Mouse (Mus musculus): ENCODE data around the gene Pramef6. TPM values are rescaled to one million over a fixed set of nuclear protein-coding genes. Genes with fewer than 3 reads are reported as not detected.
"Not testable (repeated sequence)": the region's sequence is repeated elsewhere in the genome, so short reads cannot be mapped to it uniquely, and the experiment has no call there.

Gene Pramef6
- not detected in 2 replicates for polyA plus RNA-seq (2012; rRNA removed)

DNA sequence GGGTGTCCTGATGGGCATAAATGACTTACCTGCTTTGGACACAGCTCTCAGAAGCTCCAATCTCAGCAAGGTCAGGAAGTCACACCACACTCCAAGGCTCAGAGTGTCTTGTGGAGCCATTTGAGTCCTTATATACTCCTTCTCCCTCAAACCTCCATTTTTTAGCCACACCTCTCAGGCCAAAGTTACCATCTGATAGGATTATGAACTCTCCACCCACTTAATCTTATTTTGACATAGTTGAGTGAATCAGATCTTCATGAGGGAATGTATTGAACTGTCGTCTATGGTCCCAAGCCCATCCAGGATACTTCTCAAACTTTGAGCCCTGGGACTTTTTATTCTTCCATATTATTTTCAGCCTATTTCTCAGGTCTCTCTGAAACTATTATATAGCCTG lies at the start of gene Pramef6:
Gene Pramef6 (minus strand): TSS at position 101 of the 400 bp plus-strand sequence.
- not testable (repeated sequence) for DNase-seq (ENCODE audit: low read depth)

DNA sequence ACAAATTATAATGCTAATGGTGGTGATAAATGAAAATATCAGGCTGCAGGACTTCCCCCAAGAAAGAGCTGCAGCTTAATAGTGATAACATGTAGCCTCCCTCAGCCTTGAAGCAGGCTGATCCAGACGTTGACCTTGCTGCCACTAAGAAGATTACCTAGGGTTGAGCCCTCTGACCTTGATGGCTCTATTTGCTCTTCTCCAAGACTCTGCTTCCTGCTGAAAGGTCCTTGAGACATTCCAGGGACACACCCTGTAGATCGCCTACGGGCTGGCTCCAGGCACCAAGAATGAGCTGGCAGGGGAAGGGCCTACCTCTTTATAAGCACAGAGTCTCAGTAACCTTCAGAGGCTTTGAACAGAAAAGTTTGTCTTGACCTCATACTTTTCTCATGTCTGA lies 5.8 kb downstream of the Pramef6 start:
- DNase-seq (ENCODE audit: low read depth): not testable (repeated sequence)

DNA sequence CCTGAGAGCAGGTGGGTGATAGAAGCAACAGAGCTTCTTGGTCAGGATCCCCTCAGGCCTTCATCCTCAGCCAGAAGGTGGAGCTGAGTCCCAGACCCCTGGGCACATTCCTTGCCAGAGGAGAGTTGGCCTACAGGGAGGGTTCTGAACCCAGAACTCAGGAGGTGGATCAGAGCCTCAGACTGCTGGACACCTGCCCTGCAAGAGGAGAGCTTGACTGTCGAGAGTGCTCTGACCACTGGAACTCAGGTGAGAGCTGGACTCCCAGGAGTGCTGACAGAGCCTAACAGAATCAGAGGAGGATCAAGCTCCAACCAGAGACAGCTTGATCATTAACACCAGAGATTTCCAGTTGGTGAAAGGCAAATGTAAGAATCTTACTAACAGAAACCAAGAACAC lies 17.8 kb downstream of the Pramef6 start:
- not testable (repeated sequence) for DNase-seq (ENCODE audit: low read depth)

DNA sequence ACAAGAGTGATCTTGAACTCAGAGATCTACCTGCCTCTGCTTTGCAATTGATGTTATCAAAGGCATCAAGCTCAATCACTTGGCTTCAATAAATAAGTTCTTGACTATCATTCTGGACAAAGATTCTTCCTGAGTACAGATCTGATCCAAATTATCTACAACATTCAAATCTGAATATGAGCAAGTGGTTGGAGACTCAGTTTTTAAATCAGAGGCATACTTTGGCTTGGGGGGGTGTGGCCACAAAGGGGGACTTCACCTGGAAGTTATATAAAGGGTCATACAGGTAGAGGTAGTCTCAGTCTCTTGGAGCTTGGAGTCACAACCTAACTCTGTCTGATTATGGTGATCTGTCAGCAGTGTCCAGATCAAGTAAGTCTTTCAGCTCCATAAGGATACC lies 54.0 kb downstream of the Pramef6 start, which contains the start of gene Gm13103:
Gene Gm13103 (plus strand): TSS at position 301 of the 400 bp plus-strand sequence.
- DNase-seq (ENCODE audit: low read depth): not testable (repeated sequence)

Other genes starting within 250 kb of the Pramef6 start
- not detected in 2 replicates for gene Gm13088, start 243.1 kb downstream of the Pramef6 start, polyA plus RNA-seq (2012; rRNA removed)
- gene Gm13089, start 197.7 kb downstream of the Pramef6 start, polyA plus RNA-seq (2012; rRNA removed): not detected in 2 replicates
- not detected in 2 replicates for gene Gm13078, start 180.9 kb downstream of the Pramef6 start, polyA plus RNA-seq (2012; rRNA removed)
- not detected in 2 replicates for gene Gm13023, start 111.0 kb downstream of the Pramef6 start, polyA plus RNA-seq (2012; rRNA removed)
- not detected in 2 replicates for gene Gm13084, start 84.3 kb downstream of the Pramef6 start, polyA plus RNA-seq (2012; rRNA removed)
- gene Gm13103, start 53.9 kb downstream of the Pramef6 start, polyA plus RNA-seq (2012; rRNA removed): not detected in 2 replicates
- not detected in 2 replicates for gene Pramef25, start 50.6 kb upstream of the Pramef6 start, polyA plus RNA-seq (2012; rRNA removed)
- not detected in 2 replicates for gene Gm13101, start 66.6 kb upstream of the Pramef6 start, polyA plus RNA-seq (2012; rRNA removed)
- gene Pramef17, start 94.0 kb upstream of the Pramef6 start, polyA plus RNA-seq (2012; rRNA removed): not detected in 2 replicates
- not detected in 2 replicates for gene Pramel4, start 158.7 kb upstream of the Pramef6 start, polyA plus RNA-seq (2012; rRNA removed)
- gene Gm13102, start 206.1 kb upstream of the Pramef6 start, polyA plus RNA-seq (2012; rRNA removed): 0.05 TPM in 1 of 2 replicates, not detected in the other